Mouse (Mus musculus): ENCODE results near the gene Golga1. TPM values are rescaled to one million over a fixed set of nuclear protein-coding genes. Genes with fewer than 3 reads are reported as not detected.

Gene Golga1
- polyA plus RNA-seq, 1 experiment from 2014 or later: 34.2 TPM

GRCm38 (mm10) chr2:39001866-39002265 is 63.5 kb downstream of the Golga1 start:
- ATAC-seq (ENCODE audit: low FRiP score) (no peak), DNase-seq (ENCODE audit: low spot score) (no peak)
- no peaks in the 10 kb centered on the region for H3K27me3 ChIP-seq (ENCODE audit: control insufficient read depth, insufficient read depth, low read length)
- no peak overlapping the region for H3K4me3 ChIP-seq (replicated peaks; ENCODE audit: low read length)
- no peak overlapping the region for H3K4me2 ChIP-seq (replicated peaks)
- H3K9me3 ChIP-seq (ENCODE audit: control insufficient read depth, low read length): no peaks in the 10 kb centered on the region
- H3K9ac ChIP-seq: no peak overlapping the region
- H3K36me3 ChIP-seq (replicated peaks; ENCODE audit: control insufficient read depth, insufficient read depth): peaks cover 43% of the 10 kb centered on the region
- H3K27ac ChIP-seq: no peak overlapping the region
- peaks cover 30% of the 10 kb centered on the region for H3K4me1 ChIP-seq (replicated peaks; ENCODE audit: control insufficient read depth, insufficient read depth, low read length)
- WGBS: 83% methylated on average over 3 of the region's 3 CpGs

DNA sequence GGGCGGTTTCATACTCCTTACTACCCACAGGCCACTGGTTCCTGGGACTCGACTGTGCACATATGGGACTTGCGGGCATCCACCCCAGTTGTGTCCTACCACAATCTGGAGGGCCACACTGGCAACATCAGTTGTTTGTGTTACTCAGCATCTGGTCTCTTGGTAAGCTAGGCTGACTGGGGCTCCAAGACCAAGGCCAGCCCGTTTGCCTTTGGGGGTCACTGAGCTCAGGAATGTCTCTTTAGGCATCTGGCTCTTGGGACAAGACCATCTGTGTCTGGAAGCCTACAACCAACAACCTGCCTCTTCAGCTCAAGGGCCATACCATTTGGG is 64.8 kb downstream of the Golga1 start:
- H3K27me3 ChIP-seq (ENCODE audit: control insufficient read depth, insufficient read depth, low read length): no peaks in the 10 kb centered on the region
- 91% methylated on average over 4 of the region's 4 CpGs for WGBS
- H3K27ac ChIP-seq: no peak overlapping the region
- no peak for DNase-seq (ENCODE audit: low spot score)
- H3K4me2 ChIP-seq (replicated peaks): no peak overlapping the region
- H3K4me1 ChIP-seq (replicated peaks; ENCODE audit: control insufficient read depth, insufficient read depth, low read length): peaks cover 20% of the 10 kb centered on the region
- H3K4me3 ChIP-seq (replicated peaks; ENCODE audit: low read length): no peak overlapping the region
- no peaks in the 10 kb centered on the region for H3K9me3 ChIP-seq (ENCODE audit: control insufficient read depth, low read length)
- ATAC-seq (ENCODE audit: low FRiP score): no peak
- H3K9ac ChIP-seq: no peak overlapping the region
- H3K36me3 ChIP-seq (replicated peaks; ENCODE audit: control insufficient read depth, insufficient read depth): peaks cover 43% of the 10 kb centered on the region

- Histone ChIP-seq H3K4me2 (replicated peaks) (no peak overlapping the region), H3K36me3 (replicated peaks; ENCODE audit: control insufficient read depth, insufficient read depth) (peaks cover 43% of the 10 kb centered on the region), H3K4me3 (replicated peaks; ENCODE audit: low read length) (no peak overlapping the region), H3K27ac (no peak overlapping the region), H3K27me3 (ENCODE audit: control insufficient read depth, insufficient read depth, low read length) (no peaks in the 10 kb centered on the region), H3K9ac (no peak overlapping the region), H3K9me3 (ENCODE audit: control insufficient read depth, low read length) (no peaks in the 10 kb centered on the region), H3K4me1 (replicated peaks; ENCODE audit: control insufficient read depth, insufficient read depth, low read length) (peaks cover 19% of the 10 kb centered on the region)
- DNase-seq (ENCODE audit: low spot score): no peak
- ATAC-seq (ENCODE audit: low FRiP score): no peak
- WGBS: 69% methylated on average over 8 of the region's 8 CpGs
These were observed 65.3 kb downstream of the Golga1 start for GRCm38 (mm10) chr2:38999910-39000586.

- Histone ChIP-seq H3K27me3 (ENCODE audit: control insufficient read depth, insufficient read depth, low read length) (no peaks in the 10 kb centered on the region), H3K27ac (no peak overlapping the region), H3K4me3 (replicated peaks; ENCODE audit: low read length) (no peak overlapping the region), H3K9ac (no peak overlapping the region), H3K9me3 (ENCODE audit: control insufficient read depth, low read length) (no peaks in the 10 kb centered on the region), H3K36me3 (replicated peaks; ENCODE audit: control insufficient read depth, insufficient read depth) (peaks cover 43% of the 10 kb centered on the region), H3K4me2 (replicated peaks) (no peak overlapping the region), H3K4me1 (replicated peaks; ENCODE audit: control insufficient read depth, insufficient read depth, low read length) (peaks cover 19% of the 10 kb centered on the region)
- ATAC-seq (ENCODE audit: low FRiP score) (no peak), DNase-seq (ENCODE audit: low spot score) (no peak)
- WGBS: 67% methylated on average over 4 of the region's 4 CpGs
These were observed 66.0 kb downstream of the Golga1 start for GRCm38 (mm10) chr2:38999381-38999780.

DNA sequence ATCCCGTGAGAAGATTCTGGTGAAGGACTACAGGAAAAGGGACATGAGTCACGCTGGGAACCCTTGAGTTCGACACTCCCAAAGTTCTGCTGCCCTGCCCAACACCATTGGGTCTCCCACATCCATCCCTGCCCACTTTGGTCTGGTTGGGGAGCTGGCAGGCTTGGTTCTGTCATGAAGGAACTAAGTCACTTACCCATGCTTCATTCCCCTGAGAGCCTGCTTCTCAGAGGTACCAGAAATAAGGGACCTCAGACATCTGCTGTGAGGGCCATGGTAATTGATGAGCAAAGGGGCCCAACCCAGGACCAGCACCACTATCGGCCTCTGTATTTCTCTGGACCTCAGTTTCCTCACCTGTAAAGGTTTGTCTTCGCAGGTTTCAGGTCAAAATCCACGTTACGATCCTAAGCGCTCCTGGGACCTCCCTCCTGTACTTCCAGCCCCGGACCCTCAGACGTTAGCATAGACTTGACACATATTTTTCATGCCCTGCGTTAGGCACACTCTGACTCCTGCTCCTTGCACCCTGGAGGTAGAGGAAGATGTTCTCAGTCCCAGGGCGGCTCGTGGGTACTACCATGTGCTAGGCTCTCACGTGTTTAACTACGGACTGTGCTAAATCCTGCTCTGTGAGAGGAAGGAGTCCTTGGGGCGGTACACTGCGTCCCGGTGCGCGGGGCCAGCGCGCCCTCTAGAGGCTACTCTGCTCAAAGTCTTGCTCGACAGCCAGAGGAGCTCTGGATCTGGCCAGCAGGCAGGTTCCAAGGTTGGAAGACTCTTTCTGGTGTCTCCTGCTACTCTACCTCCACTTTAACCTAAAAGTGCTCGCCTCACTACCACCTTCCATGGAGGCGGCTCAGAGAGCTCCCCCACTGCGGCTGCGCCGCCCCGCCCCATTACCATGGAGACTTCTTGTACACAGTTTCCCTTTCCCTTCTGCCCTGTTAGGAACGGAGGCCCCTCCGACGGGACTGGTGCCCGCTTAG is 67.7 kb downstream of the Golga1 start, which contains the start of gene Wdr38:
Wdr38 (plus strand) TSS at position 91 of the 989 bp plus-strand sequence.
- Histone ChIP-seq H3K9me3 (ENCODE audit: control insufficient read depth, low read length) (no peaks in the 10 kb centered on the region), H3K27me3 (ENCODE audit: control insufficient read depth, insufficient read depth, low read length) (no peaks in the 10 kb centered on the region), H3K9ac (peak within 1 kb of the TSS; percentile 41; the same call in 1 of the 2 replicates), H3K4me1 (replicated peaks; ENCODE audit: control insufficient read depth, insufficient read depth, low read length) (0 out of 2 replicates have a peak, but pooled peaks cover 4% of the 10 kb centered on the region), H3K4me3 (replicated peaks; ENCODE audit: low read length) (peak within 1 kb of the TSS; percentile 18), H3K27ac (no peak within 1 kb of the TSS), H3K36me3 (replicated peaks; ENCODE audit: control insufficient read depth, insufficient read depth) (peaks cover 33% of the 10 kb centered on the region), H3K4me2 (replicated peaks) (peak within 1 kb of the TSS; percentile 45)
- 19% methylated on average over 33 of the region's 33 CpGs for WGBS
- DNase-seq (ENCODE audit: low spot score): peak; percentile 91
- ATAC-seq (ENCODE audit: low FRiP score): peak; percentile 92

DNA sequence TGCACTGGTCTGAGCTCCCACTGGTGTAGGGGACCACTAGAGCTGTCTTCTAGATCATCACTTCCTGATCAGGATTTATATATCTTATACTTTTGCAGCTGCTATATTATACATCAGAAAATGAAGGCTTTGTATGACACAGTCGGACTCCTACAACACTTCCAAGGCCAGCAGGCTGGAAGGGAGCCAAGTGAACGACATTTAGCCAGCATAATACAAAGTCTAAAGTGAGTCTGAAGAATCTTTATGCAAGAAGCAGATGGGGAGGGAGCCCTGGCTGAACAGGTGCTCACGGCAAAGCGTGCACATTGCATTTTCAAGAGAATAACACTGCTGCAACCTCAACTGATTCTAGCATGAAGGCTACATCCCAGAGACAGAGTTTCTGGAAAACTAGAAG is 72.9 kb downstream of the Golga1 start:
- H3K9ac ChIP-seq: 0 out of 2 replicates have a peak overlapping the region, but pooled peaks have one; percentile 11
- H3K9me3 ChIP-seq (ENCODE audit: control insufficient read depth, low read length): no peaks in the 10 kb centered on the region
- H3K36me3 ChIP-seq (replicated peaks; ENCODE audit: control insufficient read depth, insufficient read depth): no peaks in the 10 kb centered on the region
- H3K27ac ChIP-seq: no peak overlapping the region
- no peak for ATAC-seq (ENCODE audit: low FRiP score)
- 0 out of 2 replicates have a peak, but pooled peaks cover 1% of the 10 kb centered on the region for H3K4me1 ChIP-seq (replicated peaks; ENCODE audit: control insufficient read depth, insufficient read depth, low read length)
- H3K4me2 ChIP-seq (replicated peaks): no peak overlapping the region
- no peaks in the 10 kb centered on the region for H3K27me3 ChIP-seq (ENCODE audit: control insufficient read depth, insufficient read depth, low read length)
- 49% methylated on average over 4 of the region's 4 CpGs for WGBS
- H3K4me3 ChIP-seq (replicated peaks; ENCODE audit: low read length): no peak overlapping the region
- no peak for DNase-seq (ENCODE audit: low spot score)

DNA sequence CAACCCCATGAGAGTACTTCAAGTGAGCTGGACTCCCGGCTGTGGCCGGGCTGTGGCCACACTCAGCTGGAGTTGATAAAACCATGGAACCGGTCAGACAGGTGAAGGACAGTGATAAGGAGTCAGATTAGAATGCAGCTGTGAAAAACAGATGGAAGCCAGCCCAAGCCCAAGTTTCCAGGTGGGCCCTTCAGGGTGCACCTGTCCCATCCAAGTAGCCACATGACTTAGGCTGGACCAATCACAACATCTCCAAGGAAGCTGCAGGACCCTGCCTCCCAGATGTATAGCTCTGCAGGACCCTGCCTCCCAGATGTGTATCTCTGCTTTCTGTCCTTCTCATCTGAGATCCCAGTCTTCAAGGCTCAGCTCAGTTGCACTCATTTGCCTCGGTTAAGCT is 73.3 kb downstream of the Golga1 start:
- Histone ChIP-seq H3K4me2 (replicated peaks) (no peak overlapping the region), H3K36me3 (replicated peaks; ENCODE audit: control insufficient read depth, insufficient read depth) (no peaks in the 10 kb centered on the region), H3K27ac (no peak overlapping the region), H3K9ac (no peak overlapping the region), H3K4me3 (replicated peaks; ENCODE audit: low read length) (no peak overlapping the region), H3K9me3 (ENCODE audit: control insufficient read depth, low read length) (no peaks in the 10 kb centered on the region), H3K27me3 (ENCODE audit: control insufficient read depth, insufficient read depth, low read length) (no peaks in the 10 kb centered on the region), H3K4me1 (replicated peaks; ENCODE audit: control insufficient read depth, insufficient read depth, low read length) (no peaks in the 10 kb centered on the region)
- 79% methylated on average over 4 of the region's 4 CpGs for WGBS
- no peak for ATAC-seq (ENCODE audit: low FRiP score)
- DNase-seq (ENCODE audit: low spot score): no peak

GRCm38 (mm10) chr2:38988929-38989328 is 76.4 kb downstream of the Golga1 start:
- Histone ChIP-seq H3K36me3 (replicated peaks; ENCODE audit: control insufficient read depth, insufficient read depth) (no peaks in the 10 kb centered on the region), H3K4me2 (replicated peaks) (no peak overlapping the region), H3K27ac (no peak overlapping the region), H3K27me3 (ENCODE audit: control insufficient read depth, insufficient read depth, low read length) (no peaks in the 10 kb centered on the region), H3K9me3 (ENCODE audit: control insufficient read depth, low read length) (no peaks in the 10 kb centered on the region), H3K4me1 (replicated peaks; ENCODE audit: control insufficient read depth, insufficient read depth, low read length) (no peaks in the 10 kb centered on the region), H3K4me3 (replicated peaks; ENCODE audit: low read length) (no peak overlapping the region), H3K9ac (no peak overlapping the region)
- DNase-seq (ENCODE audit: low spot score) (no peak), ATAC-seq (ENCODE audit: low FRiP score) (no peak)
- 96% methylated on average over 2 of the region's 2 CpGs for WGBS

DNA sequence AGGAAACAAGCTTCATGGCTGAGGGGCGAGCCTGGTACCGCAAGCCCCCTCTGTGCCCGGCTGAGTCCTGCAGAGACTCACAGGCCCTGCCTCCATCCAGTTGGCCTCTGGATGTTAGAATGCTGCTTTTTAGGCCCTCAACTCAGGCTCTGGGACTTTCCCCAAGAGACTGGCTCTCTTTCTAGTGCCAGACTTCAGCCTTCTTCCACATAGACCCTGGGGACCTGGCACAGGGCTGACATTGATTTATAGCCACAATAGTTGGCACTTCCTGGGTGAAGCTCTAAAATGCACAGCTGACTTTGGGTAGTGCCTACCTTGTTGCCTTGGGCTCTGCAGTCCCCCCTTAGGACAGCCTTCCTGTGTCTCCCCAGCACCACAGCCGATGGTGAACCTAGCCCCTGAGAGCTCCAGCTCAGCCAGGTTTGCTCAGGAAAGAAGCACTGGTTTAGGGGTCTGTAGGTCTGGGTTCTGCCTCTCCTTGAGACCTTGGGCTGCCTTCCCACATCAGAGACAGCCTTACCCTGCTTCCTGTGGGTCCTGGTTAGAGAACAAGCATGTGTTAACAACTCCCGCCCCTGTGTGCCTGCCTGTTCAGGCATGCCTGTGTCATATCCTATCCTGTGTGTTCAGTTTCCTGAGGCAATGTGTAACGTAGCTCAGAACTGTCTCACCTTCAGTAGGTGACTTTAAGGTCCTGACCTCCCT is 77.4 kb downstream of the Golga1 start:
- DNase-seq (ENCODE audit: low spot score) (no peak), ATAC-seq (ENCODE audit: low FRiP score) (0 out of 2 replicates have a peak, but pooled peaks have one; percentile 15)
- whole genome bisulfite sequencing: 84% methylated on average over 6 of the region's 6 CpGs
- Histone ChIP-seq H3K27ac (no peak overlapping the region), H3K36me3 (replicated peaks; ENCODE audit: control insufficient read depth, insufficient read depth) (no peaks in the 10 kb centered on the region), H3K4me2 (replicated peaks) (no peak overlapping the region), H3K27me3 (ENCODE audit: control insufficient read depth, insufficient read depth, low read length) (no peaks in the 10 kb centered on the region), H3K4me1 (replicated peaks; ENCODE audit: control insufficient read depth, insufficient read depth, low read length) (no peaks in the 10 kb centered on the region), H3K4me3 (replicated peaks; ENCODE audit: low read length) (no peak overlapping the region), H3K9ac (no peak overlapping the region), H3K9me3 (ENCODE audit: control insufficient read depth, low read length) (no peaks in the 10 kb centered on the region)

Measured in hindbrain, embryonic 14.5 days (tissue).